Mouse (Mus musculus) heart, postnatal 0 days (tissue): Measurements from ENCODE around the gene AU040320.

Experiments
- CTCF ChIP-seq: IDR thresholded peaks from 2 replicates; pipeline ENCODE4 v1.5.1; 2016; ENCODE audit warnings: antibody characterized with exemption, control low read depth, low read depth
- EP300 ChIP-seq: IDR thresholded peaks from 2 replicates; pipeline ENCODE4 v1.6.1; 2016; ENCODE audit warnings: antibody characterized with exemption, low read depth

DNA sequence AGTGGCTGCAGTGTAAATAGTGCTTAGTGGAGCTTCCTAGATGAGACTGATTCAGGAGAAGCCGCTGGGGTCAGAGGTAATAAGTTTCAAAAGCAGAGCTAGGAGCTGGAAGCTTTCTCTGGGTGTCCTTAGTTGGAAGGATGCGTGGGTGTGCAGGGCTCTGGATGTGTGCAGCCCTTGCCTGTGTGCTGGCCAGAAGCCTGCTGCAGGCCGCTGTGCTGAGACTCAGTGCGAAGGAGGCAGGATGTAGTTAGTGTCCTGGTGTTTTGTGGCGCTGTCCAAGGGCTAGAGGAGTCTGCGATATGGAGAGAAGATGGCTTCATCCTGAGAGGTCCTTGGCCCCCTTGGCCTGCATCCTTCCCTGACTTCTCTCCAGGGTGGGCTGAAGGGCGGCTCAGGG is 85.5 kb downstream of the AU040320 start:
- no peak for TF ChIP-seq CTCF
- TF ChIP-seq EP300 = no peak
